Mouse (Mus musculus) midbrain, embryonic 15.5 days (tissue): ENCODE measurements at regions not wholly inside any gene's neighbourhood (a gene's known extent, or its start where the extent isn't known, plus 50 kb on each side); places are given as distances from the start of the nearest gene placed in this dataset.

Source experiments
- ATAC-seq: fragments of 200-750 bp; cut with Nextera tagmentation; replicated peaks from 2 replicates; pipeline ENCODE4 v1.8.0; 2017; ENCODE audit warnings: moderate TSS enrichment
- H3K27ac ChIP-seq: fragments of 300-500 bp; sonication (generic); 2 replicates; pipeline ENCODE4 v1.5.1; 2015; ENCODE audit warnings: mild to moderate bottlenecking, inconsistent platforms
- H3K27me3 ChIP-seq: fragments of 300-500 bp; sonication (generic); replicated peaks from 2 replicates; pipeline ENCODE4 v1.6.1; 2015; ENCODE audit warnings: inconsistent platforms
- H3K36me3 ChIP-seq: fragments of 300-500 bp; sonication (generic); replicated peaks from 2 replicates; pipeline ENCODE4 v1.6.1; 2015; ENCODE audit warnings: inconsistent platforms
- H3K4me1 ChIP-seq: fragments of 300-500 bp; sonication (generic); 2 replicates; pipeline ENCODE4 v1.6.1; 2015; ENCODE audit warnings: inconsistent platforms
- H3K4me2 ChIP-seq: fragments of 300-500 bp; sonication (generic); 2 replicates; pipeline ENCODE4 v1.6.1; 2015; ENCODE audit warnings: inconsistent platforms, mild to moderate bottlenecking, moderate library complexity
- H3K4me3 ChIP-seq: fragments of 300-500 bp; sonication (generic); 2 replicates; pipeline ENCODE4 v1.5.1; 2015; ENCODE audit warnings: mild to moderate bottlenecking, inconsistent platforms
- H3K9ac ChIP-seq: fragments of 300-500 bp; sonication (generic); 2 replicates; pipeline ENCODE4 v1.6.1; 2015; ENCODE audit warnings: mild to moderate bottlenecking, inconsistent platforms
- H3K9me3 ChIP-seq: fragments of 300-500 bp; sonication (generic); 2 replicates; pipeline ENCODE4 v1.6.1; 2016; ENCODE audit warnings: inconsistent platforms
- WGBS: fragments of 180-500 bp; shearing (Covaris S2); methylation state at CpG from one replicate; pipeline ENCODE4 v1.1.7; 2015; ENCODE audit warnings: mixed read lengths; 5-methylcytosine and 5-hydroxymethylcytosine counted together

DNA sequence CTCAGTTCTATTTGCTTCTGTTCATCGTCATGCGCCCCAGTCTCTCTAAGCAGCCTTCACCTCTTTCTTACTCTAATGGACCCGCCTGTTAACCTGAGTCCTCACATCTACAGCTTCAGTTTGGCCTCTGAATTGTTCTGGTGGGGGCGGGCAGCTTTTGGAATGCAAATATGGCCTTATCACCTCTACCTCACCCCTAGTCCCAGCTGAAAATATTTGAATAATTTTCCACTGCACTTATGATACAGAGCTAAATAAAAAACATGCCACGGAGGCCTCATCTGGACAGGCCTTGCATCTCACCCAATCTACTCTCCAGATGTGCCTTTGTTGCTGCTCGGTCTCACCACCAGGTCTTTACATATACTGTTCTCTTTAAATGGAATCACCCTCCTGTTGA lies 82.5 kb upstream of the Rbms1 start:
- 85% methylated on average over 6 of the region's 6 CpGs for WGBS
- no peak for ATAC-seq
- Histone ChIP-seq H3K27ac (no peak overlapping the region), H3K9ac (no peak overlapping the region), H3K9me3 (no peaks in the 10 kb centered on the region), H3K4me2 (no peak overlapping the region), H3K27me3 (no peaks in the 10 kb centered on the region), H3K36me3 (no peaks in the 10 kb centered on the region), H3K4me1 (no peaks in the 10 kb centered on the region), H3K4me3 (no peak overlapping the region)

DNA sequence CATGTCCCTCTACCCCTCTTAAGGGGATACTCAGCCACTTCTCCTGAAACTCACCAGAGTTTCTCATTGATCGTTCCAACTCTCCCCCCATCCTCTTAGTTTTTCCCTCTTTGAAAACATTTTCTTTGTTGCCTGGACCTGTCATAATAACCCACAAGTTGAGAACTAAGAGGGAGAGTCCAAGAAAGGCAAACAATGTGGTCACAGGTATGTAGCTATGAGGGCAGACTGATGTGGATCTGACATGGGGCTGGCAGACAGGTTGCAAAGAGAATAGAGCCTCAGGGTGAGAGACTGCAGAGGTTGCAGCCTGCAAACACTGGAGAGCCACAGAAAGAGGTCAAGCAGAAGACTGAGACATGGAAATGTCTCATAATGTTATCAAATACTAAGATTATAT lies 69.9 kb upstream of the Rbms1 start:
- Histone ChIP-seq H3K4me1 (no peaks in the 10 kb centered on the region), H3K36me3 (no peaks in the 10 kb centered on the region), H3K9ac (no peak overlapping the region), H3K4me3 (no peak overlapping the region), H3K27ac (no peak overlapping the region), H3K4me2 (no peak overlapping the region), H3K9me3 (no peaks in the 10 kb centered on the region), H3K27me3 (no peaks in the 10 kb centered on the region)
- ATAC-seq = no peak
- WGBS = 91% methylated on average over 1 of the region's 1 CpGs

DNA sequence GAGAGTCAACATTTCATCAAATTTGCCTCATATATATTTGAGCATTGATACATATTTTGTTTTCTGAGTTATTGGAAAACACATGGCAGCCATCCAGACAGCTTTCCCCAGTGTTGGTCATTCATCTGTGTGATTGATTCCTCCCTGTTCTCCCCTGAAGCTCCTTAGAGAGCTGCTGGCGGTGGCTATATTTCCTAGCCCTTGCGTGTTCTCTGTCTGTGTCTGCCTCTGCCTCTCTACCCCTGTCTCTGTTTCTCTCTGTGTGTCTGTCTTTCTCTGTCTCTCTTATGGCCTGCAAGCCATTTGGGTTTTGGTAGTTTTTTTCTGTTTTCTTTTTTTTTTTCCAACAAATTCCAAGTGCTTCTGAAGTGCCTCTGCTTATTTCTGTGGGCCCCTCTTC lies 66.7 kb upstream of the Rbms1 start:
- Histone ChIP-seq H3K36me3 (no peaks in the 10 kb centered on the region), H3K27me3 (no peaks in the 10 kb centered on the region), H3K4me1 (no peaks in the 10 kb centered on the region), H3K9me3 (no peaks in the 10 kb centered on the region), H3K27ac (no peak overlapping the region), H3K9ac (no peak overlapping the region), H3K4me2 (no peak overlapping the region), H3K4me3 (no peak overlapping the region)
- ATAC-seq = no peak
- 76% methylated on average over 2 of the region's 2 CpGs for WGBS

DNA sequence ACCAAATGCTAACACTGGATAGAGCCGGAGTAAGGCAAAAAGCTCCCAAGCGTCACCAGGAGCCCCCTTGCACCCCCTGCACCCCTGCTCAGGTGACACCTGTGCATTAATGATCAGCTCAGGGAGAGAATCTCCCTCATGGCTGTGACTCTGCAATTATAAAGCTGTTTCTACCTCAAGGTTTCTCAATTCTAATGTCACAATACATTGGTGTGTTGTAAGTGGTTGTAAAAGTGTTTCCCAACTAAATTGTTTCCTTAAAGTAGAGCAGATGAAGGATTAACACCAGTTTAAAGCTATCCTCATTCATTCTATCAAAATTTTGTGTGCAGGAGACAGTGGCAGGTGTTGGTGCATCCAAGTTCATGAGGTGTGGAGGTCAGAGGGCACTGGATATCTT lies 65.6 kb upstream of the Rbms1 start:
- no peaks in the 10 kb centered on the region for H3K36me3 ChIP-seq
- WGBS = 82% methylated on average over 2 of the region's 2 CpGs
- no peak for ATAC-seq
- H3K4me3 ChIP-seq = no peak overlapping the region
- H3K4me2 ChIP-seq = no peak overlapping the region
- H3K4me1 ChIP-seq = no peaks in the 10 kb centered on the region
- no peak overlapping the region for H3K27ac ChIP-seq
- H3K9ac ChIP-seq = no peak overlapping the region
- no peaks in the 10 kb centered on the region for H3K9me3 ChIP-seq
- no peaks in the 10 kb centered on the region for H3K27me3 ChIP-seq

DNA sequence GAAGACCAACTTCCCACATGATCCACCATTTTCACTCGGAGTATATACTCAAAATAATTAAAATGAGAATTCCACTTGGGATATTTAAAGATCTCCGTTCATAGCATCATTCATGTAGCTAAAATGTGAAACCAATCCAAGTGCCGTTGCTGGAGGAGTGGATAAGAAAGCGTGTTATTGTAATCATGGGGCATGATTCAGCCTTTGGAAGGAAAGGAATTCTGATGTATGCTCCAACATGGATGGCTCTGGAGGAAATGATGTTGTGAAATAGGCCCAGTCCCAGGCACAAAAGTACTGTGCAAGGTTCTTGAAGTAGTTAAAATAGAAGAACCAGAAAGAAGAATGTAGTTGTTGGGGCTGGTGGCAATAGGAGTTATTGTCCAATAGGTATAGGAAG lies 64.7 kb upstream of the Rbms1 start:
- no peak overlapping the region for H3K27ac ChIP-seq
- WGBS = 95% methylated on average over 4 of the region's 4 CpGs
- no peaks in the 10 kb centered on the region for H3K4me1 ChIP-seq
- H3K9me3 ChIP-seq = no peaks in the 10 kb centered on the region
- no peak for ATAC-seq
- H3K9ac ChIP-seq = no peak overlapping the region
- H3K4me3 ChIP-seq = no peak overlapping the region
- H3K4me2 ChIP-seq = no peak overlapping the region
- H3K36me3 ChIP-seq = no peaks in the 10 kb centered on the region
- no peaks in the 10 kb centered on the region for H3K27me3 ChIP-seq

DNA sequence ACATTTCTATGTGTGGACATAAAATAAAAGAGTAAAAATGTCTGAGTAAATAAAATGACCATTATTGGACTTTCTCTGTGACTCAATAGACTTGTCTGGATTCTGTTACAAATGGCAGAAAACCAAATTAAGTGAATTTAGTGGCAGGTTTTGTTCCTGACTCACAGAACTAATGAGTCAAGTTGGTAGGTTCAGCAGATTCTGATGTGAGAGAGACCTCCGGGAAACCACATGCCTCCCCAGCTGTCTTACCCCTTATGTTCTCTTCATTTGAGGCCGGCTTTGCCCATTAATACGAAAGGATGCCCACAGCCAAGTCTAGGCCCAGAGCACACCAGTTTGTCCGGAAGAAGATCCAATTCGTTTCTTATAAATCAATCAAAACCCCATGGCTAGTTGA lies 59.4 kb upstream of the Rbms1 start:
- Histone ChIP-seq H3K27ac (no peak overlapping the region), H3K4me1 (no peaks in the 10 kb centered on the region), H3K4me2 (no peak overlapping the region), H3K36me3 (no peaks in the 10 kb centered on the region), H3K9ac (no peak overlapping the region), H3K9me3 (no peaks in the 10 kb centered on the region), H3K4me3 (no peak overlapping the region), H3K27me3 (no peaks in the 10 kb centered on the region)
- ATAC-seq = no peak
- WGBS = 89% methylated on average over 5 of the region's 5 CpGs

DNA sequence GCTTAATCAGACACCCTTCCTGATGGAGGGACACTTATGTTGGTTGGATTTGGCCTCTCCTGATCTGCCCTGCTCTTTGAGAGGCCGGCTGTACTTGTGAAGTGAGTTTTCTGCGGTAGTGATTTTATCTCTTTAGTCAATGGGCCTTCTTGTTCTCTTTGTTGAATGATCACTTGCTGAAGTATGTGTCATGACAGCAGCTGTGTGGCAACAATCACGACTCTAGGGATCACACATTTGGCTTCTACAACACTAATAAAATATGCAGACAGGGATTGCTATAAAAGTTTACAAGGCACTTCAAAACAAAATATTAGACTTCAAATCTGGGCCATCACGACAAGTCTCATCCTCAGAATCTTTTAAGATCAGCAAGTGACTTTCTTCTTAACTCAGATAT lies 57.8 kb upstream of the Rbms1 start:
- 75% methylated on average over 4 of the region's 4 CpGs for WGBS
- no peak overlapping the region for H3K4me2 ChIP-seq
- no peak overlapping the region for H3K4me3 ChIP-seq
- no peak overlapping the region for H3K9ac ChIP-seq
- no peak for ATAC-seq
- no peaks in the 10 kb centered on the region for H3K4me1 ChIP-seq
- H3K27ac ChIP-seq = no peak overlapping the region
- no peaks in the 10 kb centered on the region for H3K36me3 ChIP-seq
- no peaks in the 10 kb centered on the region for H3K27me3 ChIP-seq
- no peaks in the 10 kb centered on the region for H3K9me3 ChIP-seq

DNA sequence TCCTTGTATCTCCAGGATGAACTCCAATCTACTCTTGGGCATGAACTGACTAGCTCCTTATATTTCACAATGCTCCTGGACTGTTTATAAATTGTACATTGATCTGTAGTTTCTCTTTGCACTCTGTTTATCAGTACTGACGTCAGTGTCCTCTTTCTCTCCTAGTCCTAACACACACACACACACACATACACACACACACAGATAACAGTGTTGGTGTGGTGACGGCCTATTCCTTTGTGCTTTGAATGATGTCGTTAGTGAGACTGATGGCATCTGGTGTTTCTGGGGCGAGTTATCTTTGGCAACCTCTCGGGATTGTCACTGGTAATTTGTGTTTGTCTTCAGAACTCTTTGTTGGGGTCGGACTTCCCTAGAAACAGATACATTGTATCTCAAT lies 50.0 kb upstream of the Rbms1 start:
- Histone ChIP-seq H3K4me2 (no peak overlapping the region), H3K4me1 (0 out of 2 replicates have a peak, but pooled peaks cover 3% of the 10 kb centered on the region), H3K27ac (no peak overlapping the region), H3K4me3 (no peak overlapping the region), H3K36me3 (no peaks in the 10 kb centered on the region), H3K9ac (no peak overlapping the region), H3K27me3 (no peaks in the 10 kb centered on the region), H3K9me3 (no peaks in the 10 kb centered on the region)
- WGBS = 39% methylated on average over 6 of the region's 6 CpGs
- no peak for ATAC-seq
